Mouse (Mus musculus) kidney, postnatal 10 days (tissue): Measurements from ENCODE around the gene Hoxa10.

Source experiments
- DNase-seq: peaks from one replicate; pipeline ENCODE4 v3.0.0; 2021; ENCODE audit warnings: mixed read lengths

The Hoxa10 gene

GRCm38 (mm10) chr6:52203371-52204049 is 37.1 kb downstream of the Hoxa10 start:
- DNase-seq: peak; percentile 64

GRCm38 (mm10) chr6:52203121-52203370 is 37.6 kb downstream of the Hoxa10 start:
- DNase-seq: peak; percentile 62

- peak; percentile 38 for DNase-seq
These were observed 38.1 kb downstream of the Hoxa10 start for GRCm38 (mm10) chr6:52202362-52203120.

DNA sequence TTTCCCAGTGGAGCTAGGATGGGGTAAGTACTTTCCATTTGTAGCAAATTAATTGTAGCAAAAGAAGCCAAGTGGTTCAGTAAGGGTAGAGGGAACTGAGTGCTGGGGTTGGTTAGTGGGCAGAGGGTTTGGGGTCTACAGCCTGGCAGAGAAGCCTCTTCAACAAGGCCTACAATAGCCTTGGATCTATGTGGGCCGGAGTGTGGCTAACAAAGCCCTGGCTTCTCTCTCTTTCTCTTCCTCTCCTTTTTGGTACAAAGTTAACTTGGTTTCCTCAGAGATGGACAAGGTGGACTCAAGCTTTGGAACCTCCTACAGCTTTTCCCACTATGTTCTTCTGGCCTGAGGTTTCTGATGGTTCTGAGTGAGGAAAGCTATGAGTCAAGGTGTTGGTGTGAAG is 39.4 kb downstream of the Hoxa10 start:
- DNase-seq: peak; percentile 9

GRCm38 (mm10) chr6:52200751-52201250 is 39.9 kb downstream of the Hoxa10 start:
- no peak for DNase-seq

DNA sequence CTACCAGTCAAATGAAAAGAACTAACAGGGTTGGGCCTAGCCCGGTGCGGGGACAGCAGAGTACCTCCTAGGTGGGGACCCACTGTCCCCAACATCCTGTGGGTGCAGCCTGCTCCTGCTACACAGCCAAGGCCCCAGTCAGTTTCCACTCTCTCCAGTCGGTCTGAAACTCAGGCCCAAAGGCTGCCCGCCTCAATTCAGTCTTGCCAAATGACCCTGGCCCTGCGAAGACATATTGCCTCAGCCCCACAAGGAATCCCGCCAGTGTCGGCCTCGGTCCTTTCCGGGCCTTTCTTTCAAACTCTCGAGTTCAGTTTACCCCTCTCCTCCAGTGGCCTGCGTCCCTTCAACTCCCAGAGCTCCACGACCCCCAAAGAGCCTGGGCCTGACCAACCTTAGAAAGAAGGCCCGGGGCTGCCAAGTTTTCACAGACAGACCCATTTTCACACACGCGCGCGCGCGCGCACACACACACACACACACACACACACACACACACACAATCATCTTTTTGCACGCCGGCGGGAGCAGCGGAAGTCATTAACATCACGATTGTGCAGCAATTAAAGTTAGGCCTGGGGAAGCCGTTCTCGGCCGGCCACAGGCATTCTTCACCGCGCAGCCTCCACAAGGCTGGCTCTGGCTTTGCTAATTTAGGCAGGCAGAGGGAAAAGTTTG is 40.4 kb downstream of the Hoxa10 start:
- peak; percentile 61 for DNase-seq

GRCm38 (mm10) chr6:52197271-52197670 is 43.4 kb downstream of the Hoxa10 start:
- peak; percentile 82 for DNase-seq

GRCm38 (mm10) chr6:52196811-52197210 is 43.8 kb downstream of the Hoxa10 start:
- DNase-seq: peak; percentile 5

DNA sequence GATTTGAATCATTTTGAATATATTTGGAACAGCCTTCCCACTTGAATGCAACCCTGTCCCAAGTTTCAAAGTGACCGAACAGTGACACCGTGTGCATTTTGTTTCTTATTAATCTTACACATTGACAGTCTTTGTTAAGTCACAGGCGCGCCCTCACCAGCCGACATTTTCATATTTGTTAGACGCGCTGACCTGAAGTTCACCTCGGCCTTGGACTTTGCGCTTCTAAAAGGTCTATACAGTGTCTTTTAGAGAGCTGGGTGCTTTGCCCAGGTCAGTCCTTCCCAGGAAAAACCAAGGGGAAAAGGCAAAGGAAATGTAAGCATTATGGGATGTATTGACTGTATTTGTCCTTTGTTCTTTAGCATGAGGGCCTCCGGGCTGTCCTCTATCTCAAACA is 46.0 kb downstream of the Hoxa10 start:
- peak; percentile 48 for DNase-seq

- DNase-seq: peak; percentile 97
These were observed 48.6 kb downstream of the Hoxa10 start for GRCm38 (mm10) chr6:52191860-52192550.

GRCm38 (mm10) chr6:52190906-52191810 is 49.5 kb downstream of the Hoxa10 start, which contains the start of gene Hoxa4:
Hoxa4 (minus strand) TSS chr6:52191753.
- DNase-seq: peak; percentile 56

GRCm38 (mm10) chr6:52190410-52190809 is 50.2 kb downstream of the Hoxa10 start:
- peak; percentile 61 for DNase-seq

DNA sequence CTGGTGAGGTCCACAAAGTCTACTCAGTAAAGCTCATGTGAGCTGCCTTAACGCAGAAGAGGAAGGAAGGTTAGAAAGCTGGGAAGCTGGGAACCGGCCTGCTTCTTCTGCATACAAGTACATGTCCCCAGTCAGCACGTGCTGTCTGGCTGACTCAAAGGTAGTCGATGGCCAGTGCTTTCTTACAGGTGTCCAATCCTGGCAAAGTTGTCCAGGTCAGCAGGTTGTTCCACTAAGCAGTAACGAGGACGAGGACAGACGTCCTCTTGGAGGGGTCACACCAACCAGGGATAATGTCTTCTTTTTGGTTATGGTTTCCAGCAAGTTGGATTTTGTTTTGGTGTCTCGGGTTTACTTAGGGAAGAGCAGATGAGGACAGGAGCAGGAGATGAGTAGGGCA is 50.7 kb downstream of the Hoxa10 start:
- peak; percentile 47 for DNase-seq

GRCm38 (mm10) chr6:52189172-52189591 is 51.5 kb downstream of the Hoxa10 start:
- peak; percentile 56 for DNase-seq

DNA sequence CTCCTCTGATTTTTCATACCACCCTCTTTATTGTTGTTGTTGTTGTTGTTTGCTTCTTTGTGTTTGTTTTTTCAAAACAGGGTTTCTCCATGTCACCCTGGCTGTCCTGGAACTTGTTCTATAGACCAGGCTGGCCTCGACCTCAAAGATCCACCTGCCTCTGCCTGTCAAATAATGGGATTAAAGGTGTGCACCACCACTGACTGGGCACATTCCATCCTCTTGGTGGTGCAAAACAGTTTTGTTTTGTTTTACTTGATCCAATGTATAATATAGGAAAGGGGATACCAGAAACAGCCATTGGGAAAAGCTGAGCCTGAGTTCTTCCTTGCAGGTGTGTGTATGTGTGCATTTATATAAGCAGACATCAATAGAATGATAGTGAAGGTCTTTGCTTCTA is 54.2 kb downstream of the Hoxa10 start:
- DNase-seq: peak; percentile 36

DNA sequence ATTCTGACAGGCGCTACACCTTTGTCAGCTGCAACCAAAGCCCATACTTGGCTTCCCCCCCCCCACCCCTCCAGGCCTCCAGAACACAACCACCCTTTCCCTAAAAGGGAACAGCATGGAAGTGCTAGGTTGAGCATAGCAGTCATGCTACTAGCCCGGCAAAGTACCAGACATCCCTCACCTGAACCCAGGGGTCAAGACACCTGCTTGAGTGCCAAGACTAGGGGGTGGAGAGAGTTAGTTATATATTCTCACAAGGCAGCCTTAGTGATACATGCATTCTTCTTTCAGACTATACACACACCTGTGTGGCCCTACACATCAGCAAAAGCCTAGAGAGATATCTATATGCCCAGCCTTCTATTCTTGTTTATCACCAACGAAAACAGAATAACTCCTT is 54.8 kb downstream of the Hoxa10 start:
- DNase-seq: peak; percentile 37

GRCm38 (mm10) chr6:52185222-52185621 is 55.4 kb downstream of the Hoxa10 start:
- peak; percentile 67 for DNase-seq

DNA sequence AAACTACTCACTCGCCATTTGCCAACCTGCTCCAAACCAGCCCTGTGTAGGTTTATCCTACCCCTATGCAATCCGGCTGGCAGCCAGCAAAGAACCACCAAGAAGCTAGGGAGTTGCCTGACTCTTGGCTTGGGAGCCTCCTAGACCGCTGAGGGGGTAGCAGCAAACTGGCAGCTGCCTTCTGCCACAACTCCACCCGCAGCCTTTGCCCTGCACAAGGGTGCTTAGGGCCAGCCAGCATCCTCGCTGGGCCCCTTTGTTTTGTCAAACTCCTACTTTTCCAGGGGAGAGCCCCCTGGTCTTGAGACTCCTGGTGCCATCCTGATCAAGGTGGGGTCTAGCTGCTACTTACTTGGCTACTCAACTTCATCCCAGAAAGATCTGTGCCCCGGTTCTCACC is 56.0 kb downstream of the Hoxa10 start:
- peak; percentile 49 for DNase-seq

- DNase-seq: peak; percentile 64
These were observed 57.2 kb downstream of the Hoxa10 start for GRCm38 (mm10) chr6:52183311-52184080.

- no peak for DNase-seq
These were observed 57.9 kb downstream of the Hoxa10 start for GRCm38 (mm10) chr6:52182793-52183192.

- peak; percentile 31 for DNase-seq
These were observed 58.6 kb downstream of the Hoxa10 start for GRCm38 (mm10) chr6:52182030-52182429.
